Mouse (Mus musculus): Measurements from ENCODE around the gene Ascl5.

Ascl5 gene

GRCm38 (mm10) chr1:136050312-136051012, at the start of gene Ascl5:
TSS of gene Ascl5 (plus strand) at chr1:136050804.
- in situ Hi-C loops (cut with MboI; ENCODE audit: unreplicated experiment in 2 of 2) = no loop called here

GRCm38 (mm10) chr1:136001438-136001837, 49.2 kb upstream of the Ascl5 start:
- in situ Hi-C loops (cut with MboI; ENCODE audit: unreplicated experiment in 2 of 2) = no loop called here

- in situ Hi-C loops (cut with MboI; ENCODE audit: unreplicated experiment in 2 of 2) = no loop called here
Observed at GRCm38 (mm10) chr1:136006292-136006748, 44.3 kb upstream of the Ascl5 start, which contains the start of gene Igfn1. TSS of gene Igfn1 (minus strand) at chr1:136006342.

GRCm38 (mm10) chr1:136007211-136008158, 43.1 kb upstream of the Ascl5 start, which contains the start of gene Tmem9:
TSS of gene Tmem9 (plus strand) at chr1:136008150.
- in situ Hi-C loops (cut with MboI; ENCODE audit: unreplicated experiment in 2 of 2) = no loop called here

DNA sequence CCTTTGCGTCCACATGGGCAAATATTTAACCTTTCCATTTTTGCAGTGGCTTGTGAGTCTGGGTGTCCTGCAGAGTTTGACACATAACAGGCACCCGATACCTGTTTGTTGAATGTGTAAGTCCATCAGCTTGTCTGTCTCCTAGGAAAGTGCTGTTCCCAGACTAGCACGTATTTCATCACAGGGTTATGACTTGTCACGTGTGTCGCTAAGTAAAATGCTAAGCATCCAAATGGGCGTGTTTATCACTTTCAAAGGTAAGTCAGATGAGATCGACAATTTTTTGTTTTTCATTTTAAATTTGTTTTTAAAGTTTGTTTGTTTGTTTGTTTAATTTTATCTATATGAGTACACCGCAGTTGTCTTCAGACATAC, 42.5 kb upstream of the Ascl5 start:
- in situ Hi-C loops (cut with MboI; ENCODE audit: unreplicated experiment in 2 of 2) = no loop called here

- in situ Hi-C loops (cut with MboI; ENCODE audit: unreplicated experiment in 2 of 2) = no loop called here
Observed at GRCm38 (mm10) chr1:136010247-136010646, 40.4 kb upstream of the Ascl5 start.

GRCm38 (mm10) chr1:136013513-136013912, 37.1 kb upstream of the Ascl5 start:
- in situ Hi-C loops (cut with MboI; ENCODE audit: unreplicated experiment in 2 of 2) = no loop called here

- in situ Hi-C loops (cut with MboI; ENCODE audit: unreplicated experiment in 2 of 2) = no loop called here
Observed at GRCm38 (mm10) chr1:136014796-136015502, 35.7 kb upstream of the Ascl5 start.

GRCm38 (mm10) chr1:136017307-136017706, 33.3 kb upstream of the Ascl5 start:
- in situ Hi-C loops (cut with MboI; ENCODE audit: unreplicated experiment in 2 of 2) = no loop called here

- in situ Hi-C loops (cut with MboI; ENCODE audit: unreplicated experiment in 2 of 2) = no loop called here
Observed at GRCm38 (mm10) chr1:136017907-136018313, 32.7 kb upstream of the Ascl5 start.

DNA sequence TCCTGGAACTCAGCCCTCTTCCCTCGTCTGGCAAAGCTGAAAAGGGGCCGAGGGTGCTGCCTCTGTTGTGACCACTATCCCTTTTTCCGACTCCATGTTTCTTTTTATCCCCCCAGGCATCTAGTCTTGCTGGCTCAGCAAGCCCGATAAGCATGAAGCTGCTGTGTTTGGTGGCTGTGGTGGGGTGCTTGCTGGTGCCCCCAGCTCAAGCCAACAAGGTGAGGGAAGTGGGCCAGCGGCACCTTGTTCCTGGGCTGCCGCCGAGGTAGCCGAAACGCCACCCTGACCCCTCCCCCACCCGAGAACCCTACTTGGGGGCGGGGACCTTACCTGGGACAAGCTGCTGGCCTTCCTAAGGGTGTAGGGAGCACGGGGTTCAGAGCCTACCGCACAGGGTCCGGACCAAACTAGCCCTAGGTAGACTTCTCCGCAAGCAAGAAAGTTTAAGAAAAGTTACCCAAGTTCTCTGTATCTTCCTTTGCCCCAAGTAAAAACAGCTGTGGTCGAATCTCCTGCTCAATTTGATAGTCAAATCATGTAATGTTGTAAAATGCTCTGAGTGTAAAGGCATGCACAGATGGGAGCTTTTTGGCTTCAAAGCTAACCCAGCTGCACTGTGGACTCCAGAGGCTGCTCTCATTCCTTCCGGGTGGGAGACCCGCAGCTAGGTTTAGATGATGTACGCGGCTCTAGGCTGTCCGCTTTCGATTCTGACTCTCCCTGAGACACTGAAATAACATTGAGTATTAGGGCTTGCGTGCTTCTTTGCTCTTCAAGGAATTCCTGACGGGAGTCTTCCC, 32.0 kb upstream of the Ascl5 start:
- in situ Hi-C loops (cut with MboI; ENCODE audit: unreplicated experiment in 2 of 2) = no loop called here

DNA sequence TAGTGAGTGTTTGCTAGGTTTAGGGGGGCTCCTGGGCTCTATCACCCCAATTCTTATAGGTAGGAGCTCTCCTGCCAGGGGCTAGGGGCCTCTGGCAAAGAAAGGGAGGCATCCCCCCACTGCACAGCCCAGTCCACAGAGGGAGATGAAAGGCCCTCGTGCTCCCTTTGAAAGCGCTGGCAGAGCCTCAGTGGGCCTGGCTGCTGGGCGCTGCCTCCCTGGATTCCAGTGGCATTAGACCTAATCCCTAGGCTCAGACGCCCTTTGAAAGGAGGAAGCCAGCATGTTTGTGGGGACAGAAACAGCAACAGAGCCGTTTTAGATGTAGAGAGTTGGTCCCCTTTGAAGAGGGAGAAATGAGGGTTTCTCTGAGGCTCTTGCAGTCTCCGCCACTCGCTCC, 20.4 kb upstream of the Ascl5 start:
- in situ Hi-C loops (cut with MboI; ENCODE audit: unreplicated experiment in 2 of 2) = no loop called here

- in situ Hi-C loops (cut with MboI; ENCODE audit: unreplicated experiment in 2 of 2) = no loop called here
Observed at GRCm38 (mm10) chr1:136031697-136032096, 18.9 kb upstream of the Ascl5 start.

GRCm38 (mm10) chr1:136032961-136033360, 17.6 kb upstream of the Ascl5 start:
- in situ Hi-C loops (cut with MboI; ENCODE audit: unreplicated experiment in 2 of 2) = no loop called here

DNA sequence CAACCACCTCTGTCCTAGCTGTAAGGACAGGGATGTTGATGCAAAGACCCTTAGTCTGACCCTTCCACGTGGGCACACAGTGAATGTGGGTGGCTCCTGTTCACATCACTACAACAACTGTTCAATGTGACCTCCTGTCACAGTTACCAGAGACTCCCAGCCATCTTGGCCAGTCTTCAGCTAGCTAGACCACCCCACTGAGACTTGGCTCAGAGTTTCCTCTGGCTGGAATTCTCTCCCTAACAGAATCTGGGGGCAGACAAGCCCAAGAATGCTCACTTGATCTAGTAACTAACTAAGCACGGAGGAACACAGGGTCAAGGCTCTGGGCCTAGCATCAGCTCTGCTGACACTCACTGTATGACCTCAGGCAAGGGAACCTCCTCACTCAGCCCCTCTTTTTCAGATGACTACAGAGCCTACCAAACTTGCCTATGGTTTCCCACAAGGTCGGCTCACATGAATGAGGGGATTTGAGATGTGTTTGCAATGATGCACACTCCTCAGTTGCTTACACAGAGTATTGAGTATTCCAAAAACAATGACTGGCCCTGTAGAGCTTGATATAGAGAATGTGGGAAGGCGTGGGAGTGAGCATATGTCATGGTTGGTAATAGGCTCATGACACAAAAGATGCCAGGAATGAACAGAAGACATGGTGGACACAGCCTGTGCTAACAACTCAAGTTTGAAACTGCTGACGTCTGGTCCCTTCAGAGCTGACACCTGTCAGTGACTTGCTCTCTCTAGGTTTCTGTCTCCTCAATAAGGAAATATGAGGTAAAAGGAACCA, 11.7 kb upstream of the Ascl5 start:
- in situ Hi-C loops (cut with MboI; ENCODE audit: unreplicated experiment in 2 of 2) = no loop called here

GRCm38 (mm10) chr1:136040452-136040851, 10.2 kb upstream of the Ascl5 start:
- in situ Hi-C loops (cut with MboI; ENCODE audit: unreplicated experiment in 2 of 2) = loop anchor here in 1 of 2 experiments (10.0 kb wide), 1 partner anchor 134 kb away; no protein-coding TSS in a partner anchor

- in situ Hi-C loops (cut with MboI; ENCODE audit: unreplicated experiment in 2 of 2) = loop anchor here in 1 of 2 experiments (10.0 kb wide), 1 partner anchor 134 kb away; no protein-coding TSS in a partner anchor
Observed at GRCm38 (mm10) chr1:136040874-136041273, 9.7 kb upstream of the Ascl5 start.

- in situ Hi-C loops (cut with MboI; ENCODE audit: unreplicated experiment in 2 of 2) = loop anchor here (5.0 to 10.0 kb wide), 4 partner anchors 129 to 417 kb away; no protein-coding TSS in a partner anchor
Observed at GRCm38 (mm10) chr1:136045774-136046173, 4.8 kb upstream of the Ascl5 start.

- in situ Hi-C loops (cut with MboI; ENCODE audit: unreplicated experiment in 2 of 2) = loop anchor here (5.0 to 10.0 kb wide), 4 partner anchors 127 to 415 kb away; no protein-coding TSS in a partner anchor
Observed at GRCm38 (mm10) chr1:136047432-136047831, 3.2 kb upstream of the Ascl5 start.

Data from v-Abl transformed pro-B cells (cell line).